Mouse (Mus musculus) yolk sac, embryonic 10.5 days (tissue): Measurements from ENCODE around the gene Cacng2.
A peak's percentile ranks its signal among the peaks of the same experiment; 100 is the strongest.

ENCODE experiments used
- DNase-seq: peaks from one replicate; pipeline ENCODE4 v3.0.0-alpha.2; 2017; ENCODE audit warnings: low spot score

Gene Cacng2

GRCm38 (mm10) chr15:78119704-78120103 is at the start of gene Cacng2:
Gene Cacng2, minus strand, starts transcription at chr15:78120028.
- DNase-seq: peak; percentile 95

- DNase-seq: no peak
Measured at GRCm38 (mm10) chr15:78169566-78169965, 49.7 kb upstream of the Cacng2 start.

- no peak for DNase-seq
Measured at GRCm38 (mm10) chr15:78165292-78165691, 45.5 kb upstream of the Cacng2 start.

GRCm38 (mm10) chr15:78164466-78164865 is 44.6 kb upstream of the Cacng2 start:
- no peak for DNase-seq

- DNase-seq: no peak
Measured at GRCm38 (mm10) chr15:78161946-78162345, 42.1 kb upstream of the Cacng2 start.

GRCm38 (mm10) chr15:78158335-78158734 is 38.5 kb upstream of the Cacng2 start:
- DNase-seq: no peak

- no peak for DNase-seq
Measured at GRCm38 (mm10) chr15:78157824-78158223, 38.0 kb upstream of the Cacng2 start.

GRCm38 (mm10) chr15:78157330-78157729 is 37.5 kb upstream of the Cacng2 start:
- DNase-seq: no peak

GRCm38 (mm10) chr15:78155421-78155820 is 35.6 kb upstream of the Cacng2 start:
- DNase-seq: no peak

GRCm38 (mm10) chr15:78153045-78153775 is 33.4 kb upstream of the Cacng2 start:
- DNase-seq: peak; percentile 6

- DNase-seq: no peak
Measured at GRCm38 (mm10) chr15:78148565-78148964, 28.7 kb upstream of the Cacng2 start.

- DNase-seq: no peak
Measured at GRCm38 (mm10) chr15:78140226-78140625, 20.4 kb upstream of the Cacng2 start.

GRCm38 (mm10) chr15:78134606-78135005 is 14.8 kb upstream of the Cacng2 start:
- DNase-seq: peak; percentile 2

GRCm38 (mm10) chr15:78133389-78133788 is 13.6 kb upstream of the Cacng2 start:
- DNase-seq: no peak

GRCm38 (mm10) chr15:78119248-78119647 is 580 bp downstream of the Cacng2 start:
- DNase-seq: no peak

- no peak for DNase-seq
Measured at GRCm38 (mm10) chr15:78118275-78118995, 1.4 kb downstream of the Cacng2 start.

- DNase-seq: no peak
Measured at GRCm38 (mm10) chr15:78117731-78118130, 2.1 kb downstream of the Cacng2 start.

- no peak for DNase-seq
Measured at GRCm38 (mm10) chr15:78116936-78117335, 2.9 kb downstream of the Cacng2 start.

GRCm38 (mm10) chr15:78116244-78116643 is 3.6 kb downstream of the Cacng2 start:
- DNase-seq: no peak

- no peak for DNase-seq
Measured at GRCm38 (mm10) chr15:78099516-78099915, 20.3 kb downstream of the Cacng2 start.

GRCm38 (mm10) chr15:78096004-78096403 is 23.8 kb downstream of the Cacng2 start:
- no peak for DNase-seq

GRCm38 (mm10) chr15:78093597-78093996 is 26.2 kb downstream of the Cacng2 start:
- DNase-seq: no peak

- no peak for DNase-seq
Measured at GRCm38 (mm10) chr15:78082841-78083572, 36.8 kb downstream of the Cacng2 start.
